Mouse (Mus musculus) kidney, adult 2 months (tissue): ENCODE data around the gene Mast4. TPM values are rescaled to one million over a fixed set of nuclear protein-coding genes. Genes with fewer than 3 reads are reported as not detected.
A peak's percentile ranks its signal among the peaks of the same experiment; 100 is the strongest.

ENCODE experiments used
- DNase-seq: peaks from one replicate; pipeline ENCODE4 v3.0.0; 2021
- H3K27ac ChIP-seq: fragments of 200-500 bp; 2 replicates; pipeline ENCODE4 v1.5.1; 2012; ENCODE audit warnings: low read depth, low read length, control low read depth, inconsistent platforms; ENCODE audit not compliant: insufficient read depth
- H3K27me3 ChIP-seq: fragments of 200-500 bp; replicated peaks from 2 replicates; pipeline ENCODE4 v1.6.1; 2012; ENCODE audit warnings: mild to moderate bottlenecking, moderate library complexity, low read length, inconsistent platforms; ENCODE audit not compliant: control insufficient read depth, insufficient read depth
- H3K36me3 ChIP-seq: fragments of 200-500 bp; 2 replicates; pipeline ENCODE4 v1.6.1; 2012; ENCODE audit warnings: mild to moderate bottlenecking, moderate library complexity, low read length, inconsistent platforms; ENCODE audit not compliant: control insufficient read depth, insufficient read depth
- H3K4me1 ChIP-seq: fragments of 200-500 bp; 2 replicates; pipeline ENCODE4 v1.6.1; 2011; ENCODE audit warnings: low read length; ENCODE audit not compliant: control insufficient read depth, insufficient read depth
- H3K4me3 ChIP-seq: fragments of 200-500 bp; 2 replicates; pipeline ENCODE4 v1.5.1; 2011; ENCODE audit warnings: mild to moderate bottlenecking, low read depth, low read length, control low read depth; ENCODE audit not compliant: insufficient read depth
- CTCF ChIP-seq: fragments of 200-500 bp; conservative IDR thresholded peaks from 2 replicates; pipeline ENCODE4 v1.5.1; 2011; ENCODE audit warnings: low read depth, mild to moderate bottlenecking, control low read depth, low read length, moderate library complexity, mixed read lengths; ENCODE audit not compliant: insufficient read depth, insufficient read length
- POLR2A ChIP-seq: fragments of 200-500 bp; IDR thresholded peaks from one replicate; pipeline ENCODE4 v1.6.1; 2011; ENCODE audit warnings: low read depth, low read length, control low read depth
- WGBS: fragments of 180-500 bp; shearing (Covaris S2); methylation state at CpG from one replicate; pipeline ENCODE4 v1.1.7; 2018; 5-methylcytosine and 5-hydroxymethylcytosine counted together
- polyA plus RNA-seq: library from polyadenylated mRNA; depleted of rRNA; stranded (reverse); fragments of >200 nt; gene quantifications from 2 replicates; pipeline ENCODE4 v1.2.3, GENCODE M21; 2012

The Mast4 gene
- polyA plus RNA-seq, 1 experiment: 6.5 TPM

GRCm38 (mm10) chr13:102860135-102860534 is 474.2 kb downstream of the Mast4 start:
- no peak overlapping the region for H3K4me3 ChIP-seq
- H3K27me3 ChIP-seq: no peaks in the 10 kb centered on the region
- no peak overlapping the region for H3K27ac ChIP-seq
- no peak for DNase-seq
- H3K4me1 ChIP-seq: peaks cover 5% of the 10 kb centered on the region; the same call in 1 of the 2 replicates
- WGBS: 60% methylated on average over 3 of the region's 3 CpGs
- no peaks in the 10 kb centered on the region for H3K36me3 ChIP-seq
- no peak for TF ChIP-seq POLR2A
- TF ChIP-seq CTCF: no peak

GRCm38 (mm10) chr13:102857539-102857838 is 476.8 kb downstream of the Mast4 start:
- Histone ChIP-seq H3K27ac (no peak overlapping the region; the same call in 1 of the 2 replicates), H3K4me3 (no peak overlapping the region), H3K4me1 (peaks cover 8% of the 10 kb centered on the region; the same call in 1 of the 2 replicates), H3K36me3 (no peaks in the 10 kb centered on the region), H3K27me3 (no peaks in the 10 kb centered on the region)
- TF ChIP-seq CTCF (no peak), POLR2A (no peak)
- DNase-seq: no peak
- WGBS: 84% methylated on average over 3 of the region's 3 CpGs

GRCm38 (mm10) chr13:102856821-102857538 is 477.3 kb downstream of the Mast4 start:
- peaks cover 8% of the 10 kb centered on the region; the same call in 1 of the 2 replicates for H3K4me1 ChIP-seq
- H3K27me3 ChIP-seq: no peaks in the 10 kb centered on the region
- H3K4me3 ChIP-seq: no peak overlapping the region
- TF ChIP-seq CTCF (no peak), POLR2A (no peak)
- no peak overlapping the region for H3K27ac ChIP-seq
- DNase-seq: no peak
- WGBS: 65% methylated on average over 5 of the region's 5 CpGs
- H3K36me3 ChIP-seq: no peaks in the 10 kb centered on the region

GRCm38 (mm10) chr13:102852865-102853264 is 481.4 kb downstream of the Mast4 start:
- no peak overlapping the region for H3K4me3 ChIP-seq
- H3K4me1 ChIP-seq: peaks cover 6% of the 10 kb centered on the region; the same call in 1 of the 2 replicates
- H3K27me3 ChIP-seq: no peaks in the 10 kb centered on the region
- no peak overlapping the region for H3K27ac ChIP-seq
- 56% methylated on average over 5 of the region's 5 CpGs for WGBS
- DNase-seq: peak; percentile 78
- TF ChIP-seq POLR2A (no peak), CTCF (no peak)
- H3K36me3 ChIP-seq: no peaks in the 10 kb centered on the region

GRCm38 (mm10) chr13:102851253-102851652 is 483.0 kb downstream of the Mast4 start:
- TF ChIP-seq CTCF: no peak
- no peak for TF ChIP-seq POLR2A
- peaks cover 3% of the 10 kb centered on the region; the same call in 1 of the 2 replicates for H3K4me1 ChIP-seq
- WGBS: 83% methylated on average over 1 of the region's 1 CpGs
- no peak overlapping the region for H3K27ac ChIP-seq
- no peak for DNase-seq
- H3K27me3 ChIP-seq: no peaks in the 10 kb centered on the region
- H3K4me3 ChIP-seq: no peak overlapping the region
- H3K36me3 ChIP-seq: no peaks in the 10 kb centered on the region

- WGBS: 97% methylated on average over 2 of the region's 2 CpGs
- Histone ChIP-seq H3K36me3 (no peaks in the 10 kb centered on the region), H3K4me1 (peaks cover 3% of the 10 kb centered on the region; the same call in 1 of the 2 replicates), H3K4me3 (no peak overlapping the region), H3K27ac (no peak overlapping the region), H3K27me3 (no peaks in the 10 kb centered on the region)
- TF ChIP-seq CTCF: no peak
- no peak for TF ChIP-seq POLR2A
- DNase-seq: no peak
These were observed 483.7 kb downstream of the Mast4 start for GRCm38 (mm10) chr13:102850594-102850993.

GRCm38 (mm10) chr13:102849068-102849467 is 485.2 kb downstream of the Mast4 start:
- WGBS: 71% methylated on average over 3 of the region's 3 CpGs

More at GRCm38 (mm10) chr13:102849068-102849467, 485.2 kb downstream of the Mast4 start:
- no peaks in the 10 kb centered on the region for H3K36me3 ChIP-seq
- no peak for DNase-seq
- H3K27me3 ChIP-seq: no peaks in the 10 kb centered on the region
- H3K4me1 ChIP-seq: peaks cover 3% of the 10 kb centered on the region; the same call in 1 of the 2 replicates
- no peak overlapping the region for H3K27ac ChIP-seq
- H3K4me3 ChIP-seq: no peak overlapping the region
- TF ChIP-seq POLR2A: no peak
- no peak for TF ChIP-seq CTCF
